Mouse (Mus musculus) intestine, embryonic 15.5 days (tissue): ENCODE results near the gene Tcf25. TPM values are rescaled to one million over a fixed set of nuclear protein-coding genes. Genes with fewer than 3 reads are reported as not detected.
"Not testable (repeated sequence)": the region's sequence is repeated elsewhere in the genome, so short reads cannot be mapped to it uniquely, and the experiment has no call there.

Source experiments
- ATAC-seq: fragments of 200-750 bp; cut with Nextera tagmentation; 2 replicates; pipeline ENCODE4 v1.8.0; 2017; ENCODE audit warnings: moderate TSS enrichment, moderate library complexity
- H3K27ac ChIP-seq: fragments of 300-500 bp; sonication (generic); 2 replicates; pipeline ENCODE4 v1.5.1; 2015; ENCODE audit warnings: mild to moderate bottlenecking, inconsistent platforms
- H3K27me3 ChIP-seq: fragments of 300-500 bp; sonication (generic); replicated peaks from 2 replicates; pipeline ENCODE4 v1.6.1; 2015; ENCODE audit warnings: inconsistent platforms
- H3K36me3 ChIP-seq: fragments of 300-500 bp; sonication (generic); 2 replicates; pipeline ENCODE4 v1.6.1; 2015; ENCODE audit warnings: inconsistent platforms
- H3K4me1 ChIP-seq: fragments of 300-500 bp; sonication (generic); replicated peaks from 2 replicates; pipeline ENCODE4 v1.6.1; 2015; ENCODE audit warnings: inconsistent platforms
- H3K4me2 ChIP-seq: fragments of 300-500 bp; sonication (generic); replicated peaks from 2 replicates; pipeline ENCODE4 v1.6.1; 2015; ENCODE audit warnings: mild to moderate bottlenecking, inconsistent platforms
- H3K4me3 ChIP-seq: fragments of 300-500 bp; sonication (generic); replicated peaks from 2 replicates; pipeline ENCODE4 v1.5.1; 2015; ENCODE audit warnings: inconsistent platforms
- H3K9ac ChIP-seq: fragments of 300-500 bp; sonication (generic); 2 replicates; pipeline ENCODE4 v1.6.1; 2015; ENCODE audit warnings: inconsistent platforms
- H3K9me3 ChIP-seq: fragments of 300-500 bp; sonication (generic); 2 replicates; pipeline ENCODE4 v1.6.1; 2016; ENCODE audit warnings: inconsistent platforms
- WGBS: fragments of 180-500 bp; shearing (Covaris S2); methylation state at CpG from one replicate; pipeline ENCODE4 v1.1.7; 2015; 5-methylcytosine and 5-hydroxymethylcytosine counted together
- polyA plus RNA-seq: library from polyadenylated mRNA; unstranded; fragments of >200 nt; fragmentation: Nextera tagmentation; extraction: Ambion mirVana; gene quantifications from 2 replicates; pipeline ENCODE4 v1.2.1, GENCODE M21; 2015

Gene Tcf25
- polyA plus RNA-seq, 1 experiment from 2014 or later: 170 TPM

DNA sequence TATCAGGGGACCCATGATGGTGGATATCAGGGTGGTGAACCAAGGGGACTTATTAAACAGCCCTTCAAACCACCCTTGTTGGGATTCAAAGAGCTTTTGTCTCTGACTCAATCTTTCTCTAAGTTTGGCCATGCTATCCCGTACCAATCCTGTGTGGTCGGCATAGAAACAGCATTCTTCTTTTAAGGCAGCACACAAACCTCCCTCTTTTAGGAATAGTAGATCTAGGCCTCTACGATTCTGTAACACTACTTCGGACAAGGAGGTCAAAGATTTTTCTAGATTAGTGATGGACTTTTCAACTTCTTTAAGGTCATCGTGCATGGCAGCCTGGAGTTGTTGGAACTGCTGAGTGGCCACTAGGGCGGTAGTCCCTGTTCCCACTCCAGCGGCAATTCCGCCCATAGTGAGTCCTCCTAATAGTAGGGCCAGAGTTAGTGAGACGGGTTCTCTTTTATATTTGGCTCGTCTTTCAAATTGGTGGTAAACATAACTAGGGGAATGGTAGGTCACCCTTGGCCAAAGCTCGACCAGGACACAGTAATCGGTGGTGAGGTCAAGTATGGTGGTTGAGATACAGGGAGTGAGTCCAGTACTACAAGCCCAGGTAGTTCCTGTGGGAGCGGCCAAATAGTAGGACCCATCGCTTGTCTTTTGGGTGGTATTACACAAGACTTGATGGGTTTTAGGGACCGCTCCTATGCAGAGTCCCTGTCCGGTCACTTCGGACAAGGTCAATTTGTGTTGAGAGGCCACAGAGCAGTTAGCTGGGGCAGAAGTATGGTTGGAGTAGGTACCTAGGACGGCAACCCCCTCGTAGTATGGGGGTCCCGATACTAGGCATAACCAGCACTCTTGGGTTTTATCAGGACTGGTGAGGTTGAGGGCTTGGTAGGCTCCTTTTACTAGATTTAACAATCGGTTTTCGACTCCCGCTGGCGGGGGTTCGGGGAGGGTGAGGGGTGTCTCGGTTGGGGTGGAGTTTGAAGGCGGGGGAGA lies 53.3 kb downstream of the Tcf25 start:
- Histone ChIP-seq H3K4me1 (no peaks in the 10 kb centered on the region), H3K27ac (no peak overlapping the region), H3K27me3 (no peaks in the 10 kb centered on the region), H3K4me2 (no peak overlapping the region), H3K9ac (no peak overlapping the region), H3K4me3 (no peak overlapping the region), H3K36me3 (no peaks in the 10 kb centered on the region), H3K9me3 (peaks cover 15% of the 10 kb centered on the region; the same call in 1 of the 2 replicates)
- 96% methylated on average over 27 of the region's 27 CpGs for WGBS
- no peak for ATAC-seq

GRCm38 (mm10) chr8:123427639-123428275 lies 54.2 kb downstream of the Tcf25 start:
- H3K4me1 ChIP-seq: no peaks in the 10 kb centered on the region
- no peak overlapping the region for H3K9ac ChIP-seq
- no peak overlapping the region for H3K4me3 ChIP-seq
- no peak overlapping the region for H3K4me2 ChIP-seq
- no peak overlapping the region for H3K27ac ChIP-seq
- H3K9me3 ChIP-seq: peaks cover 18% of the 10 kb centered on the region; the same call in 1 of the 2 replicates
- no peaks in the 10 kb centered on the region for H3K27me3 ChIP-seq
- 96% methylated on average over 24 of the region's 24 CpGs for WGBS
- no peaks in the 10 kb centered on the region for H3K36me3 ChIP-seq
- no peak for ATAC-seq

DNA sequence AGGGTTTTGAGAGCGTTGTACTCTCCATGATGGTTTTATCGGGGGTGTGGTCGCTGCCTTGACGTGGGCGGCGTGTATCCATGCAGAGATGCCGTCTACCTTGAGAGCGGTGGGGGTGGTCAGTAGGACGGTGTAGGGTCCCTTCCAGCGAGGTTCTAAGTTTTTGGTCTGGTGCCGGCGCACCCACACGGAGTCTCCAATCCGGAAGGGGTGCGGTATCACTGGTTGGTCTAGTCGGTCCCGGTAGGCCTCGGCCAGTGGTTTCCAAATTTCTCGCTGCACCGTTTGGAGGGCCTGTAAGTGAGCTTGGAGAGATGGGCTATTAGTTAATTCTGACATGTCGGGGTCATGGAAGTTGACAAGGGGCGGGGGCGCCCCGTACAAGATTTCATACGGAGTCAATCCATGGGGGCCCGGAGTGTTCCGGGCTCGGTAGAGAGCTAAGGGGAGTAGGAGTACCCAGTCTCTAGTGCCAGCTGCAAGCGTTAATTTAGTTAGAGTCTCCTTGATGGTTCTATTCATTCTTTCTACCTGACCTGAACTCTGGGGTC lies 54.9 kb downstream of the Tcf25 start:
- Histone ChIP-seq H3K4me1 (no peaks in the 10 kb centered on the region), H3K9me3 (peaks cover 18% of the 10 kb centered on the region; the same call in 1 of the 2 replicates)

GRCm38 (mm10) chr8:123428939-123429721 lies 55.6 kb downstream of the Tcf25 start:
- no peak for ATAC-seq
- Histone ChIP-seq H3K27me3 (no peaks in the 10 kb centered on the region), H3K9ac (no peak overlapping the region), H3K9me3 (peaks cover 18% of the 10 kb centered on the region; the same call in 1 of the 2 replicates), H3K4me2 (no peak overlapping the region), H3K27ac (no peak overlapping the region), H3K4me3 (no peak overlapping the region), H3K36me3 (no peaks in the 10 kb centered on the region), H3K4me1 (no peaks in the 10 kb centered on the region)
- 94% methylated on average over 23 of the region's 23 CpGs for WGBS

More for the DNA sequence above, 54.9 kb downstream of the Tcf25 start:
- Histone ChIP-seq H3K4me2 (no peak overlapping the region), H3K27me3 (no peaks in the 10 kb centered on the region), H3K9ac (no peak overlapping the region), H3K27ac (no peak overlapping the region), H3K4me3 (no peak overlapping the region), H3K36me3 (no peaks in the 10 kb centered on the region)
- WGBS: 97% methylated on average over 29 of the region's 29 CpGs
- ATAC-seq: no peak

- H3K27me3 ChIP-seq, H3K27ac ChIP-seq, H3K4me2 ChIP-seq, H3K4me3 ChIP-seq, ATAC-seq, H3K36me3 ChIP-seq, H3K4me1 ChIP-seq, H3K9ac ChIP-seq: not testable (repeated sequence)
- H3K9me3 ChIP-seq: peaks cover 18% of the 10 kb centered on the region; the same call in 1 of the 2 replicates
- 98% methylated on average over 15 of the region's 15 CpGs for WGBS
Measured at GRCm38 (mm10) chr8:123429722-123430013, 56.1 kb downstream of the Tcf25 start.

DNA sequence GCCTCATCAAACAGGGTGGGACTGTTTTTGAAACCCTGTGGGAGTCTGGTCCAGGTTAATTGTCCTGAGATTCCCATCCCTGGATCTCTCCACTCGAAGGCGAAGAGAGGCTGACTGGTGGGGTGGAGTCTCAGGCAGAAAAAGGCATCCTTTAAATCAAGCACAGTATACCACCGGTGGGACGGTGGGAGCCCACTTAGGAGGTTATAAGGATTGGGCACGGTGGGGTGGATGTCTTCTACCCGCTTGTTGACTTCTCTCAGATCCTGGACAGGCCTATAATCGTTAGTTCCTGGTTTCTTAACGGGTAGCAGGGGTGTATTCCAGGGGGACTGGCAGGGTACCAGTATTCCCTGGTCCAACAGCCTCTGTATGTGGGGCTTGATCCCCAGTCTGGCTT lies 57.4 kb downstream of the Tcf25 start:
- peaks cover 18% of the 10 kb centered on the region; the same call in 1 of the 2 replicates for H3K9me3 ChIP-seq
- not testable (repeated sequence) for H3K27ac ChIP-seq, H3K4me3 ChIP-seq, H3K4me2 ChIP-seq, ATAC-seq, H3K4me1 ChIP-seq, H3K36me3 ChIP-seq, H3K27me3 ChIP-seq, H3K9ac ChIP-seq
- 94% methylated on average over 8 of the region's 8 CpGs for WGBS

GRCm38 (mm10) chr8:123431616-123432365 lies 58.2 kb downstream of the Tcf25 start:
- no peak overlapping the region for H3K4me3 ChIP-seq
- H3K9ac ChIP-seq: no peak overlapping the region
- ATAC-seq: no peak
- WGBS: 96% methylated on average over 25 of the region's 25 CpGs
- no peaks in the 10 kb centered on the region for H3K4me1 ChIP-seq
- H3K9me3 ChIP-seq: peaks cover 17% of the 10 kb centered on the region; the same call in 1 of the 2 replicates
- H3K27me3 ChIP-seq: no peaks in the 10 kb centered on the region
- no peak overlapping the region for H3K27ac ChIP-seq
- no peaks in the 10 kb centered on the region for H3K36me3 ChIP-seq
- H3K4me2 ChIP-seq: no peak overlapping the region

DNA sequence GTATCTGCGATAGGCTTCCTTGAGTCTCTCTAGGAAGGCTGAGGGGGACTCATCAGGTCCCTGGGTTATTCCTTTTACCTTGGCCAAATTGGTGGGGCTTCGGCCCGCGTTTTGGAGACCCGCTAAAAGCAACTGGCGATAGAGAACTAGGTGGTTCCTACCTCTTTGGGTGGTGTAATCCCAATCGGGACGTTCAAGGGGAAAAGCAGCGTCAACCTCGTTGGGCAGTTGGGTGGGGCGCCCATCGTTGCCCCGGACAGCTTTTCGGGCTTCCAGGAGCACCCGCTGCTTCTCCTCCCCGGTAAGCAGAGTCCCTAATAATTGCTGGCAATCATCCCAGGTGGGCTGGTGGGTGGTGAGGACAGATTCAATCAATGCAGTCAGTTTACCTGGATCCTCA lies 58.8 kb downstream of the Tcf25 start:
- Histone ChIP-seq H3K4me1 (no peaks in the 10 kb centered on the region), H3K4me3 (no peak overlapping the region), H3K9ac (no peak overlapping the region), H3K4me2 (no peak overlapping the region), H3K9me3 (peaks cover 11% of the 10 kb centered on the region; the same call in 1 of the 2 replicates), H3K27ac (no peak overlapping the region), H3K27me3 (no peaks in the 10 kb centered on the region), H3K36me3 (no peaks in the 10 kb centered on the region)
- WGBS: 94% methylated on average over 16 of the region's 16 CpGs
- ATAC-seq: no peak

- H3K4me3 ChIP-seq, H3K4me2 ChIP-seq, H3K27me3 ChIP-seq, H3K36me3 ChIP-seq, H3K9me3 ChIP-seq, ATAC-seq, H3K27ac ChIP-seq, H3K9ac ChIP-seq, H3K4me1 ChIP-seq: not testable (repeated sequence)
- WGBS: 97% methylated on average over 47 of the region's 47 CpGs
Measured at GRCm38 (mm10) chr8:123433241-123433974, 59.9 kb downstream of the Tcf25 start.

DNA sequence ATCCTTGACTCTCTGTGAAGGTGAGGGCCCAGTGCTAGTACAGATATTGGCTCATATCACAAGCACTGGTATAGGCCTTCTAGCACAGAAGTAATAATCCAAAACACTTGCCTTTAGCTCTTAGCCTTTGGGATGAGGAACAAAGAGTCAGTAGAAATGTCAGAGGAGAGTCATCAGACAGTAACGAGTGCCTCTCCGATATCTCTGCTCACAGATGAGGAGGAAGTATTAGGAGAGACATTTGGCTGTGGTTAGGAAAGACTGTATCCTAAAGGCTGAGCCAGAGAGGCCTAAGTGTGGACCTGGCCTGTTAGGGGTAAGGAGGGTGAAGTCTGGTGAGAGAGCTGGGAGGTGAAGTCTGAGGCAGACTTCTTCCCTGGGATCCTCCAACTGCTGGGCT lies 68.2 kb downstream of the Tcf25 start:
- Histone ChIP-seq H3K4me1 (peaks cover 7% of the 10 kb centered on the region; the same call in 1 of the 2 replicates), H3K4me2 (no peak overlapping the region), H3K4me3 (no peak overlapping the region), H3K36me3 (no peaks in the 10 kb centered on the region), H3K9me3 (no peaks in the 10 kb centered on the region), H3K9ac (no peak overlapping the region), H3K27ac (no peak overlapping the region), H3K27me3 (no peaks in the 10 kb centered on the region)
- 97% methylated on average over 2 of the region's 2 CpGs for WGBS
- no peak for ATAC-seq

DNA sequence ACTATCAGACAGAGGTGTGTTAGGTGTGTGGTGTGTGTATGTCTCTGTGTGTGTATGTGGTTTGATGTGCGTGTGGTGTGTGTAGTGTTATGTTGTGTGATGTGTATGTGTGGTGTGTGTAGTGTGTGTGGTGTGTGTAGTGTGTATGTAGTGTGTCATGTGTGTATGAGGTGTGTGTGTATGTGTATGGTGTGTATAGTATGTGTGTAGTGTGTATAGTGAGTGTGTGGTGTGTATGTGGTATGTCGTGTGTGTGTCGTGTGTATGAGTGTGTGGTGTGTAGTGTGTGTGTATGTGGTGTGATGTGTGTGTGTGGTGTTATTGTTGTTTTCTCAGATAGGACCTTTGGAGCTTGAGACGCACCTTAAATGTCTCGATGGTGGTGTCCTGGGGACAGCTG lies 68.8 kb downstream of the Tcf25 start:
- H3K9ac ChIP-seq: no peak overlapping the region
- WGBS: 82% methylated on average over 5 of the region's 5 CpGs
- peaks cover 7% of the 10 kb centered on the region; the same call in 1 of the 2 replicates for H3K4me1 ChIP-seq
- peak overlapping the region; percentile 83 for H3K4me2 ChIP-seq
- H3K27ac ChIP-seq: no peak overlapping the region
- no peaks in the 10 kb centered on the region for H3K9me3 ChIP-seq
- H3K27me3 ChIP-seq: no peaks in the 10 kb centered on the region
- no peak; the same call in 1 of the 2 replicates for ATAC-seq
- no peaks in the 10 kb centered on the region for H3K36me3 ChIP-seq
- peak overlapping the region; percentile 75 for H3K4me3 ChIP-seq
